Mouse (Mus musculus): ENCODE results near the gene Gm11567.
A peak's percentile ranks its signal among the peaks of the same experiment; 100 is the strongest.

DNA sequence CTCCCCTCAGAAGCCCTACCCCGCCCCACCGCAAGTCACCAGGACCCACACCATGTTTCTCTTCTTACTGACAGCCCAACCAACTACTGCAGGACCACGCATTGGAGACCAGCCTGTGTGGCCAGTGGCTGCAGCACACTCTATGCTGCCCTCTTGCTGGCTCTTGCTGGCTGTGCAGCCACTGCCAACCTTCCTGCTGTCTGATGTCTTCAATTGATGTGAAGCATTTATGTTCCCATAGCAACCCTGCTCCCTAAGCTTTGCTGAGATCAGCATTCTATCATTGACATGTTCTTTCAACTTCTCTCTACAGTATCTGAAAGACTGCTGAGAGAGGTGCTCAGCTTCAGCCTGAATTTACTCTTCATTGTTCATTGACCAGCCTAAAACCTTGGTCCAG, 24.9 kb upstream of the Gm11567 start:
- TF ChIP-seq CTCF (conservative IDR thresholded peaks at IDR 0.05; ENCODE audit: low read length) (peak; percentile 26), NANOG (IDR thresholded peaks at IDR 0.05; ENCODE audit: borderline replicate concordance, low read length) (no peak), POU5F1 (IDR thresholded peaks at IDR 0.05; ENCODE audit: borderline replicate concordance, low read length) (no peak)
